Mouse (Mus musculus): ENCODE measurements at regions not wholly inside any gene's neighbourhood (a gene's known extent, or its start where the extent isn't known, plus 50 kb on each side); places are given as distances from the start of the nearest gene placed in this dataset.
A peak's percentile ranks its signal among the peaks of the same experiment; 100 is the strongest.
"Not testable (repeated sequence)": the region's sequence is repeated elsewhere in the genome, so short reads cannot be mapped to it uniquely, and the experiment has no call there.

DNA sequence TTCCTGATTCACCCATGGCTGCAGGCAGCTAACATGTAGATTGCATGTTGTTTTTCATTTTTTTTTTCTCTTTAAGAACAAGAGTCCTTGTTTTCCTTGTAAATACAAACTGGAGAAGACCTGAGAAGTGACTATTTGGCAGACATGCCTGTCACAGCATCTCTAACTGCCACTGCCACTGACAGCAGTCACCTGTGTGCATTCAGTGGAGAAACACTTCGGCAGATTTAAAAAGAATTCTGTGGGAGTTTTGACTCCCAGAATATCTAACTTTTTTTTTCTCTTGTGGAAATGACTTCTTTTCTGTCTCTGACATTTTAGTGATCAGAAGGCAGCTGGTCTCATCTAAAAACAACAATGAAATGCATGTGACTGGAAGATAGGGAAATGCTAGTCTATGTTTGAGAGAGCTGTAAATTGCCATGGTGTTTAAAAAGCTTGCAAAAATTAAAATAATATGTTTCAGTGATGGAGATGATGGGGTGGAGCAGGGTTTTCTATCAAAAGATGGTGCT, 526.0 kb upstream of the Agtr1b start:
- intact Hi-C loops (cut with DNase I): no loop called here

DNA sequence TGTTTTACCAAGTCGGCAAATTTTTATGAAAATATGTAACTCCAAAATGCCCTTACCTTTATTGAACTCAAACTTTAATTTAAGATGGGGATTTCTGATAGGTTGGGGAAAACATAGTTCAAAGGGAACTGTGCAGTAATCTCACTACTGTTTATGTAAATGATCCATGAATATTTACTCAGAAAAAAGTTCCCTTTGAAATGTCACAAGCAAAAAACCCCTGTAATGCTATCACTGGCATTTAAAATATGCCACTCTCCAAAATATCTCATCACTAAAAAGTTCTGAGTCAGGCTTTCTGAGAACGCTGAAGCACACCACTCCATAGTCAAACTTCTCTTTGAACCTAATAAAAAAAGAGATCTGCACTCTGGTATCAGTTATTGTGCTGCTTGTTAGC, 497.3 kb upstream of the Agtr1b start:
- intact Hi-C loops (cut with DNase I): no loop called here
- no peak for DNase-seq (ENCODE audit: low spot score)

More for the DNA sequence above, 526.0 kb upstream of the Agtr1b start:
- no peak for DNase-seq (ENCODE audit: low spot score)

GRCm38 (mm10) chr3:20831038-20831437, 464.1 kb upstream of the Agtr1b start:
- intact Hi-C loops (cut with DNase I): no loop called here
- DNase-seq (ENCODE audit: low spot score): no peak

DNA sequence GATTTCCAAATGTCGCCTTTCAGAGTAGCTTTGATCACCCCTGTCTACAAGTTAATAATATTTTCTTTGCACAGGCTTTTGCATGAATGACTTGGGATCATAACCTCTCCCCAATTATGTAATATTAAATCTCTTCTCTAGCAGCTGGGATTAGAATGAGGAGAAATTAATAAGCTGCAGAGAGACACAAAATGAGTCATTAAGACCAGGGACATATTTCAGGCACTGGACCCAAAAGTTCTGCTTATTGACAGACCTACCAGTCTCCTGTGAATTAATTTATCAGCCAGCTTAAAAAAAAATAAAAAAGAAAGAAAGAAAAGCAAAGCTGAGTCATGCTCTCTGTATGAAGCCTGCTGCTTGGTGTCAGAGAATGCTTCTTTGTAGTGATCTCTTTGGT, 462.4 kb upstream of the Agtr1b start:
- intact Hi-C loops (cut with DNase I): no loop called here

GRCm38 (mm10) chr3:20828811-20829210, 461.8 kb upstream of the Agtr1b start:
- no peak for DNase-seq (ENCODE audit: low spot score)
- intact Hi-C loops (cut with DNase I): no loop called here

More for the DNA sequence above, 462.4 kb upstream of the Agtr1b start:
- DNase-seq (ENCODE audit: low spot score): no peak

- intact Hi-C loops (cut with DNase I): no loop called here
- no peak for DNase-seq (ENCODE audit: low spot score)
These were observed 458.8 kb upstream of the Agtr1b start for GRCm38 (mm10) chr3:20825661-20826334.

GRCm38 (mm10) chr3:20822226-20822625, 455.2 kb upstream of the Agtr1b start:
- no peak for DNase-seq (ENCODE audit: low spot score)
- intact Hi-C loops (cut with DNase I): no loop called here

GRCm38 (mm10) chr3:20821712-20822111, 454.7 kb upstream of the Agtr1b start:
- no peak for DNase-seq (ENCODE audit: low spot score)
- intact Hi-C loops (cut with DNase I): no loop called here

GRCm38 (mm10) chr3:20820047-20820446, 453.1 kb upstream of the Agtr1b start:
- intact Hi-C loops (cut with DNase I): no loop called here
- no peak for DNase-seq (ENCODE audit: low spot score)

GRCm38 (mm10) chr3:20819586-20819985, 452.6 kb upstream of the Agtr1b start:
- intact Hi-C loops (cut with DNase I): no loop called here
- no peak for DNase-seq (ENCODE audit: low spot score)

GRCm38 (mm10) chr3:20816613-20817012, 449.6 kb upstream of the Agtr1b start:
- DNase-seq (ENCODE audit: low spot score): no peak
- intact Hi-C loops (cut with DNase I): no loop called here

- intact Hi-C loops (cut with DNase I): no loop called here
- no peak for DNase-seq (ENCODE audit: low spot score)
These were observed 427.3 kb upstream of the Agtr1b start for GRCm38 (mm10) chr3:20794256-20794655.

- intact Hi-C loops (cut with DNase I): no loop called here
- peak; percentile 33 for DNase-seq (ENCODE audit: low spot score)
These were observed 425.5 kb upstream of the Agtr1b start for GRCm38 (mm10) chr3:20792503-20792902.

DNA sequence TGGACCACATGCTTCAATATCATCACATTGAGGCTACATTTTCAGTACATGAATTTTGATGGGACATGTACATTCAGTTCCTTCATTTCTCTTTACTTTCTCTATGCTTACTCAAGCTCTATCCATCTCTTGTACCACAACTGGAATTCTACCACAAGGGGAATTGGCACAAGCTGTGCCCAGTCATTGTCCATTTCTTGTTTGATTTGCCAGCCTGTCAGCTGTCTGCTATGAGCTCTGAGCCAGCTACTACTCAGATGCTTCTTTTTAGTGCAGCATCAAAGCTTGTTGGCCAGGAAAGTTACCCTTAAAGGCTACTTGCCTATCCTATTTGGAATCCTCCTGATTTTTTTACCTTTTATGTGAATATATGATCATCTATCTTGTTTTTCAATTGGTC, 410.9 kb upstream of the Agtr1b start:
- no peak for DNase-seq (ENCODE audit: low spot score)
- intact Hi-C loops (cut with DNase I): no loop called here

DNA sequence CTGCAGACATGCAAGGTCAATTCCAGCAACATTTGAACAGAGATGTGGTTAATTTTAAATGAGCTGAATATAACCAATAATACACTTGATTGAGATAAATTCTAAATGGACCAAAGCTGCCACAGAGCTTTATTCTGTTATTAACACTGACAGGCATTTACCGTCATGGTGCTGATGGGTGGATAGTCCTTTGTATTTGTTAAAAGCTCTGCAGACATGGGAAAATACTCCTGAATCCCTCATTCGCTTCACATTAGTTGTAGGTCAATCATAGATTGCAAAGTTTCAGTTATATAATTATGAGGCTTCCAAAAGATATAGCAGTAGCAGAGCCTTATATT, 410.0 kb upstream of the Agtr1b start:
- intact Hi-C loops (cut with DNase I): no loop called here
- no peak for DNase-seq (ENCODE audit: low spot score)

DNA sequence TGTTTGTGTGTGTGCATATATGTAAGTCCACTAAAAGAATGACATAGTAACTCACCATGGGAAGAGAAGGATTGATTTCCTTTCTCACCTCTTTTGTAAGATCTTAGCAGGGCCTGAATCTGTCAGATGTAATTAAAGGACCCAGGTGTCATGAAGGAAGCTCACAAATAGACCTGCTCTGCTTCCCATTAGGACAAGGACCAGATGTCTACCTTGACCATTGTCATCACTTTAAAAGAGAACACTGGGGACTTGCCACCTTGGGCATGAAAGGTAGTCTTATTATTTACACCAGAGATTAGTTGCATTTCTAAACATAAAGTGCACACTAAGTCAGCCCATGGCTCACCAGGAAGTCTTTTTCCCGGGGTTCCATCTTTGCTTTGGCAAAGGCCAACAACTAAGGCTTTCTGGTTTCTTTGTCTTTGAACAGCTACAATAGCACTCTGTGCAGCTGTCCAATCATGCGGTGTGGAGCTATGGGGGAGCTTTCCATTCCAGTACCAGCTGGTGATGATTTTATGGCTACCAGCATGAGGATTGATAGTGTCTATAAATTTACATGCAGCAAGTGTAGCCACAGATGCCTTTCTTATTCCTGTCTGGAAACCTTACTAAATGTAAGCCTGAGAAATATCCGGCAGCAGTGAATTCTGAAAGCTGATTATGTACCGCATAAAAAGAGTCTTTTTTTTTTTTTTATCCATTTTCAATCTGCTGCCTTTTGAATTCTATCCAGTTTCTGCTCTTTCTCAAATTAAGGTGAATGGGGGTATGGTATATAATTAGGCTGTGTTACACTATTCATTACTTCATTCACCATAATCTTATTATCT, 409.4 kb upstream of the Agtr1b start:
- no peak for DNase-seq (ENCODE audit: low spot score)
- intact Hi-C loops (cut with DNase I): no loop called here

DNA sequence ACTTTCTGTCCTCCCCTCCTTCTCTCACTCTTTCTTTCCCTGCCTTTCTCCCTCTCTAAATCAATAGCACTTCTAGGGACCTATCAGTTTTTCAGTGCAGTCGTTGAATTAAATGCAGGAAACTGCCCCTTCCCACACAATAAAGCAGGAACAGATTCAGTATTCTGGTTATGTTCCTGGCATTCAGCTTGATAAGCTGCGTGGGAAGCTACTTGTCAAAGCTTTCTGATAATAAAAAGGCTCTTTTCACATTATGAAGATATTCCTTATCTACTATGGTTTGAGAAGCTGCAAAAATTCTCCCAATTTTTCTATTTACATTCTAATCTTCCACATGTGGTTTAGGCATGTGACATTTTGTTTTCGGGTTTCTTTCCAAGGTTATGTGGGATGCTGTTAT, 367.3 kb upstream of the Agtr1b start:
- intact Hi-C loops (cut with DNase I): no loop called here
- DNase-seq (ENCODE audit: low spot score): no peak

GRCm38 (mm10) chr3:20732005-20732404, 365.0 kb upstream of the Agtr1b start:
- no peak for DNase-seq (ENCODE audit: low spot score)
- intact Hi-C loops (cut with DNase I): no loop called here

DNA sequence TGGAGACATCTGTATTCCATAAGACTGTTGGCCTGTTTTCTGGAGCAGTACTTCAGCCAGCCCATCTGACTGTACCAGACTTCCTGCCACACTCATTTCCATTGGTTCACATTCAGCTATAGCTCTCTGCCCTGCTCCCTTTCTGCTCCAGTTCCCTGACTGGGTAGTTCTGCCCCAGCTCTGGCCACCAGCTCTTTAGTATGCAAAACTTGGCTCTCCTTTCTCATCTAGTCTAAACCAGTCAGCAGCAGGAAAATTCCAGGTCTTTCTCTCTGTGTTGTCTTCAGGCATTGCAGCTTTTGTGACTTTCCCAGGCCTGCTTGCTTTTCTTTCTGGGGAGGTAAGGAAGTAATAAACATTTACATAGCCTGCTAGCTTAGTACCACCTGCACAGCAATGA, 363.5 kb upstream of the Agtr1b start:
- intact Hi-C loops (cut with DNase I): no loop called here
- no peak for DNase-seq (ENCODE audit: low spot score)

- intact Hi-C loops (cut with DNase I); DNase-seq (ENCODE audit: low spot score): not testable (repeated sequence)
These were observed 362.8 kb upstream of the Agtr1b start for GRCm38 (mm10) chr3:20729776-20730175.

DNA sequence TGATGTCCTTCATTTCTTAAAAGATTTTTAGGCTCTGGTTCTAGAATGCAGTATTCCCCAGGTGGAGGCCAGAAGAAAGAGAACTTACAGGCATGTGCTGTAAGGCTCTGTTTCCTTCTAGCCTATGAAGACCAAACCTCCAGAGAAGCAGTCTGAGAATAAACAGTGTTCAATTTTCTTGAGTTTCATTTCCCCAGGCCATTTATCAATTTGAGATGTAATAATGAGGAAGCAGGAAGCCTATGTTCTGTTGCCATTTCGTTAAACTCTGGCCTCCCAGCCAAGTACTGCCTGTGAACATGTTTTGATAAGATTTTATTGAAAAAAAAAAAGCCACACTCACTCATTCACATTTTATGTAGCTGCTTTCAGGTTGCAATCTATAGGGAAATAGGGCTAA, 347.7 kb upstream of the Agtr1b start:
- no peak for DNase-seq (ENCODE audit: low spot score)
- intact Hi-C loops (cut with DNase I): no loop called here
